Mouse (Mus musculus) kidney, embryonic 14.5 days (tissue): ENCODE measurements around the gene Bmf. TPM values are rescaled to one million over a fixed set of nuclear protein-coding genes. Genes with fewer than 3 reads are reported as not detected.

Experiments used
- ATAC-seq: fragments of 200-750 bp; cut with Nextera tagmentation; 2 replicates; pipeline ENCODE4 v1.8.0; 2017; ENCODE audit warnings: moderate number of reproducible peaks, mild to moderate bottlenecking, moderate TSS enrichment, moderate library complexity; ENCODE audit not compliant: low FRiP score, low TSS enrichment
- H3K27ac ChIP-seq: fragments of 300-500 bp; sonication (generic); 2 replicates; pipeline ENCODE4 v1.5.1; 2014; ENCODE audit warnings: low read depth, mild to moderate bottlenecking, low read length, moderate library complexity, mixed read lengths
- H3K27me3 ChIP-seq: fragments of 300-500 bp; sonication (generic); 2 replicates; pipeline ENCODE4 v1.6.1; 2014; ENCODE audit warnings: mild to moderate bottlenecking, low read length; ENCODE audit not compliant: control insufficient read depth, insufficient read depth
- H3K36me3 ChIP-seq: fragments of 300-500 bp; sonication (generic); 2 replicates; pipeline ENCODE4 v1.6.1; 2014; ENCODE audit warnings: low read length, mixed read lengths; ENCODE audit not compliant: control insufficient read depth, insufficient read depth
- H3K4me1 ChIP-seq: fragments of 300-500 bp; sonication (generic); 2 replicates; pipeline ENCODE4 v1.6.1; 2014; ENCODE audit warnings: low read length, mixed read lengths; ENCODE audit not compliant: control insufficient read depth, insufficient read depth
- H3K4me2 ChIP-seq: fragments of 300-500 bp; sonication (generic); replicated peaks from 2 replicates; pipeline ENCODE4 v1.6.1; 2014; ENCODE audit warnings: low read depth, mild to moderate bottlenecking, low read length
- H3K4me3 ChIP-seq: fragments of 300-500 bp; sonication (generic); 2 replicates; pipeline ENCODE4 v1.5.1; 2014; ENCODE audit warnings: mild to moderate bottlenecking, low read length
- H3K9ac ChIP-seq: fragments of 300-500 bp; sonication (generic); 2 replicates; pipeline ENCODE4 v1.6.1; 2014; ENCODE audit warnings: low read depth, mild to moderate bottlenecking, low read length, moderate library complexity
- H3K9me3 ChIP-seq: fragments of 300-500 bp; sonication (generic); 2 replicates; pipeline ENCODE4 v1.6.1; 2016; ENCODE audit warnings: low read length; ENCODE audit not compliant: control insufficient read depth
- WGBS: fragments of 180-500 bp; shearing (Covaris S2); extraction: QIAGEN DNeasy Blood & Tissue Kit; methylation state at CpG from one replicate; pipeline ENCODE4 v1.1.7; 2014; 5-methylcytosine and 5-hydroxymethylcytosine counted together
- polyA plus RNA-seq: library from polyadenylated mRNA; unstranded; fragments of >200 nt; fragmentation: Nextera tagmentation; extraction: Ambion mirVana; gene quantifications from 2 replicates; pipeline ENCODE4 v1.2.1, GENCODE M21; 2014

Gene Bmf
- polyA plus RNA-seq, 1 experiment from 2014 or later: 6.0 TPM

GRCm38 (mm10) chr2:118495024-118495423 lies 54.5 kb downstream of the Bmf start:
- Histone ChIP-seq H3K4me3 (no peak overlapping the region), H3K9me3 (no peaks in the 10 kb centered on the region), H3K36me3 (no peaks in the 10 kb centered on the region), H3K27ac (no peak overlapping the region), H3K27me3 (no peaks in the 10 kb centered on the region), H3K9ac (no peak overlapping the region), H3K4me1 (peaks cover 31% of the 10 kb centered on the region), H3K4me2 (no peak overlapping the region)
- 64% methylated on average over 9 of the region's 9 CpGs for WGBS
- ATAC-seq: no peak

- no peak overlapping the region for H3K9ac ChIP-seq
- H3K4me2 ChIP-seq: no peak overlapping the region
- 82% methylated on average over 4 of the region's 4 CpGs for WGBS
- no peaks in the 10 kb centered on the region for H3K27me3 ChIP-seq
- no peak for ATAC-seq
- H3K27ac ChIP-seq: no peak overlapping the region
- H3K4me1 ChIP-seq: peaks cover 22% of the 10 kb centered on the region
- no peak overlapping the region for H3K4me3 ChIP-seq
- no peaks in the 10 kb centered on the region for H3K36me3 ChIP-seq
- peaks cover 4% of the 10 kb centered on the region; the same call in 1 of the 2 replicates for H3K9me3 ChIP-seq
Measured at GRCm38 (mm10) chr2:118491741-118492395, 57.6 kb downstream of the Bmf start.

GRCm38 (mm10) chr2:118491281-118491731 lies 58.2 kb downstream of the Bmf start:
- Histone ChIP-seq H3K27ac (0 out of 2 replicates have a peak overlapping the region, but pooled peaks have one; percentile 74), H3K36me3 (no peaks in the 10 kb centered on the region), H3K27me3 (no peaks in the 10 kb centered on the region), H3K4me3 (no peak overlapping the region), H3K9ac (no peak overlapping the region), H3K4me1 (peaks cover 22% of the 10 kb centered on the region), H3K4me2 (no peak overlapping the region), H3K9me3 (peaks cover 4% of the 10 kb centered on the region; the same call in 1 of the 2 replicates)
- 45% methylated on average over 5 of the region's 5 CpGs for WGBS
- no peak; the same call in 1 of the 2 replicates for ATAC-seq

GRCm38 (mm10) chr2:118490241-118491091 lies 59.0 kb downstream of the Bmf start:
- Histone ChIP-seq H3K4me3 (no peak overlapping the region), H3K27me3 (no peaks in the 10 kb centered on the region), H3K9me3 (peaks cover 4% of the 10 kb centered on the region; the same call in 1 of the 2 replicates), H3K36me3 (no peaks in the 10 kb centered on the region), H3K27ac (peak overlapping the region; percentile 74), H3K4me2 (no peak overlapping the region), H3K4me1 (peaks cover 22% of the 10 kb centered on the region), H3K9ac (0 out of 2 replicates have a peak overlapping the region, but pooled peaks have one; percentile 2)
- ATAC-seq: peak; percentile 63
- WGBS: 13% methylated on average over 12 of the region's 12 CpGs

- no peak overlapping the region for H3K9ac ChIP-seq
- H3K4me2 ChIP-seq: no peak overlapping the region
- no peak overlapping the region for H3K27ac ChIP-seq
- H3K4me1 ChIP-seq: peaks cover 18% of the 10 kb centered on the region
- no peaks in the 10 kb centered on the region for H3K27me3 ChIP-seq
- ATAC-seq: no peak
- peaks cover 4% of the 10 kb centered on the region; the same call in 1 of the 2 replicates for H3K9me3 ChIP-seq
- no peaks in the 10 kb centered on the region for H3K36me3 ChIP-seq
- WGBS: 80% methylated on average over 3 of the region's 3 CpGs
- no peak overlapping the region for H3K4me3 ChIP-seq
Measured at GRCm38 (mm10) chr2:118487806-118488205, 61.7 kb downstream of the Bmf start.

GRCm38 (mm10) chr2:118486933-118487332 lies 62.6 kb downstream of the Bmf start:
- Histone ChIP-seq H3K36me3 (no peaks in the 10 kb centered on the region), H3K4me1 (peaks cover 18% of the 10 kb centered on the region), H3K4me2 (no peak overlapping the region), H3K27me3 (no peaks in the 10 kb centered on the region), H3K27ac (no peak overlapping the region), H3K4me3 (no peak overlapping the region), H3K9ac (no peak overlapping the region), H3K9me3 (peaks cover 4% of the 10 kb centered on the region; the same call in 1 of the 2 replicates)
- ATAC-seq: peak; percentile 55; the same call in 1 of the 2 replicates
- WGBS: 24% methylated on average over 12 of the region's 12 CpGs

- Histone ChIP-seq H3K4me1 (peaks cover 6% of the 10 kb centered on the region), H3K36me3 (no peaks in the 10 kb centered on the region), H3K27ac (no peak overlapping the region), H3K9me3 (peaks cover 4% of the 10 kb centered on the region; the same call in 1 of the 2 replicates), H3K4me2 (no peak overlapping the region), H3K27me3 (no peaks in the 10 kb centered on the region), H3K4me3 (no peak overlapping the region), H3K9ac (no peak overlapping the region)
- 80% methylated on average over 3 of the region's 3 CpGs for WGBS
- ATAC-seq: no peak
Measured at GRCm38 (mm10) chr2:118485415-118485814, 64.1 kb downstream of the Bmf start.

- 88% methylated on average over 9 of the region's 9 CpGs for WGBS
- Histone ChIP-seq H3K4me1 (no peaks in the 10 kb centered on the region), H3K9ac (no peak overlapping the region), H3K27ac (no peak overlapping the region), H3K4me3 (no peak overlapping the region), H3K36me3 (no peaks in the 10 kb centered on the region), H3K9me3 (peaks cover 4% of the 10 kb centered on the region; the same call in 1 of the 2 replicates), H3K27me3 (no peaks in the 10 kb centered on the region), H3K4me2 (no peak overlapping the region)
- no peak for ATAC-seq
Measured at GRCm38 (mm10) chr2:118484386-118484898, 65.0 kb downstream of the Bmf start.
